Comparison of ENCODE assay signal across 9 mouse cellular contexts in genomic region chr6:58906852-58907261, GRCm38 (mm10). TPM values are rescaled to one million over a fixed set of nuclear protein-coding genes. Genes with fewer than 3 reads are reported as not detected.
DNase-seq lines count a peak whose midpoint lies in the region; ATAC-seq and TF ChIP-seq lines count a peak whose summit lies in the region.
"Had no signal": no experiment of that assay in that cellular context is flagged by ENCODE, and none has a peak within 500 bp of the region (broad histone marks: within the 10 kb centered on the region; RNA-seq: fewer than 3 reads in every experiment).

Nap1l5 (minus strand) TSS chr6:58907076.

- TF ChIP-seq POLR2A in heart, adult 2 months (IDR thresholded peaks at IDR 0.05; ENCODE audit: insufficient read depth, low read depth, low read length) = no peak

- H3K79me2 ChIP-seq in heart, adult 2 months (replicated peaks; ENCODE audit: control insufficient read depth, insufficient read depth, low read length) = no peaks in the 10 kb centered on the region

- TF ChIP-seq CTCF in heart, adult 2 months (IDR thresholded peaks at IDR 0.05) = no peak
- TF ChIP-seq CTCF in liver, postnatal 0 days (IDR thresholded peaks at IDR 0.05; ENCODE audit: low read depth) = no peak

- peak within 1 kb of the TSS; percentile 50 for H3K4me2 ChIP-seq in liver, postnatal 0 days (ENCODE audit: low read depth, low read length)

- no peaks in the 10 kb centered on the region for H3K4me1 ChIP-seq in heart, adult 2 months (ENCODE audit: control insufficient read depth, insufficient read depth, low read length)
- H3K4me1 ChIP-seq in heart, embryonic 10.5 days = no peaks in the 10 kb centered on the region
- H3K4me1 ChIP-seq in liver, postnatal 0 days (ENCODE audit: insufficient read depth) = no peaks in the 10 kb centered on the region

- ATAC-seq in common myeloid progenitor, adult 5-6 weeks (replicated peaks; ENCODE audit: low read depth, poor library complexity, severe bottlenecking) = peak; percentile 69
- no peak for ATAC-seq in liver, postnatal 0 days

- DNase-seq in heart, adult 2 months = peak; percentile 22 to 35
- DNase-seq in heart, postnatal 36 days = no peak
- no peak for DNase-seq in heart, embryonic 10.5 days (ENCODE audit: low spot score)
- peak; percentile 21 to 52 for DNase-seq in kidney, postnatal 4 days
- no peak for DNase-seq in liver, postnatal 0 days
- DNase-seq in retina, postnatal 1 day = peak; percentile 71
- DNase-seq in ovary, postnatal 14 days (ENCODE audit: low spot score) = no peak

- TF ChIP-seq EP300 in heart, adult 2 months (IDR thresholded peaks at IDR 0.05; ENCODE audit: insufficient read depth, low read depth, low read length) = no peak
- no peak for TF ChIP-seq EP300 in liver, postnatal 0 days (IDR thresholded peaks at IDR 0.05; ENCODE audit: low read depth)

- intact Hi-C loops in heart, adult 2 months (cut with DNase I) = no loop called here
- intact Hi-C loops in heart, postnatal 36 days (cut with DNase I) = no loop called here

- H3K36me3 ChIP-seq in heart, adult 2 months (ENCODE audit: control insufficient read depth, insufficient read depth, low read length) = peaks cover 2% of the 10 kb centered on the region; the same call in 1 of the 2 replicates
- H3K36me3 ChIP-seq in heart, embryonic 10.5 days = peaks cover 22% of the 10 kb centered on the region
- no peaks in the 10 kb centered on the region; the same call in 1 of the 2 replicates for H3K36me3 ChIP-seq in liver, postnatal 0 days (replicated peaks; ENCODE audit: insufficient read depth, low read length)

- peak within 1 kb of the TSS; percentile 26; the same call in 1 of the 2 replicates for H3K4me3 ChIP-seq in heart, adult 2 months
- H3K4me3 ChIP-seq in heart, embryonic 10.5 days = peak within 1 kb of the TSS; percentile 63
- peak within 1 kb of the TSS; percentile 24 for H3K4me3 ChIP-seq in liver, postnatal 0 days (ENCODE audit: low read depth, low read length)

- 59% methylated on average over 34 of the region's 34 CpGs for WGBS in heart, adult 2 months
- 56% methylated on average over 34 of the region's 34 CpGs for WGBS in heart, embryonic 10.5 days
- WGBS in liver, postnatal 0 days (ENCODE audit: insufficient replicate concordance) = 67% methylated on average over 34 of the region's 34 CpGs

- H3K27ac ChIP-seq in heart, adult 2 months = no peak within 1 kb of the TSS
- 0 out of 2 replicates have a peak within 1 kb of the TSS, but pooled peaks have one; percentile 48 for H3K27ac ChIP-seq in heart, embryonic 10.5 days
- H3K27ac ChIP-seq in liver, postnatal 0 days (ENCODE audit: low read depth) = no peak within 1 kb of the TSS

- H3K9ac ChIP-seq in heart, adult 2 months (ENCODE audit: low read depth, low read length) = no peak within 1 kb of the TSS
- no peak within 1 kb of the TSS for H3K9ac ChIP-seq in liver, postnatal 0 days (replicated peaks)

- H3K9me3 ChIP-seq in heart, embryonic 10.5 days = peaks cover 14% of the 10 kb centered on the region
- H3K9me3 ChIP-seq in liver, postnatal 0 days (ENCODE audit: low read length) = no peaks in the 10 kb centered on the region

- H3K27me3 ChIP-seq in heart, adult 2 months (ENCODE audit: control insufficient read depth, insufficient read depth, low read length) = no peaks in the 10 kb centered on the region; the same call in 1 of the 2 replicates
- no peaks in the 10 kb centered on the region for H3K27me3 ChIP-seq in heart, embryonic 10.5 days (ENCODE audit: insufficient read depth, poor library complexity, severe bottlenecking)
- no peaks in the 10 kb centered on the region for H3K27me3 ChIP-seq in liver, postnatal 0 days (ENCODE audit: insufficient read depth, low read length)

RNA-seq across cellular contexts. Expression of gene Nap1l5, which starts in this region (rescaled TPM):
- 1 to 10 TPM in 1 of 2 experiments, under 1 TPM in 1; 0.63 to 1.6 TPM for total RNA-seq in heart, adult 2 months (2021)
- polyA plus RNA-seq in heart, adult 2 months (2012; rRNA removed) = 0.78 and 1.4 TPM in 2 replicates
- 1 to 10 TPM in 1 of 2 experiments, under 1 TPM in 1; 0.38 to 1.2 TPM for total RNA-seq in heart, postnatal 36 days (2021)
- total RNA-seq in common myeloid progenitor, adult 5-6 weeks (2017) = not detected in 2 replicates
- 1.5 and 1.8 TPM in 2 replicates for polyA plus RNA-seq in heart, embryonic 10.5 days (2016; fragmentation: Nextera tagmentation; extraction: Ambion mirVana)
- 0.19 and 0.22 TPM in 2 replicates for polyA plus RNA-seq in liver, postnatal 0 days (2015; fragmentation: Nextera tagmentation; extraction: Ambion mirVana)
- total RNA-seq: hematopoietic stem cell, adult 5-6 weeks had no signal

Comparison
In these comparisons a context has a peak if more than half of its experiments do, and no peak if none do; other contexts are left out.
1. DNase-seq: peak in heart, adult 2 months (2 of 2), kidney, postnatal 4 days (2 of 2) and retina, postnatal 1 day (single experiment); none in heart, postnatal 36 days (0 of 2), heart, embryonic 10.5 days (single experiment), liver, postnatal 0 days (single experiment) and ovary, postnatal 14 days (single experiment).
2. Peak in ATAC-seq in common myeloid progenitor, adult 5-6 weeks; RNA of the gene not detected or under 1 TPM.
3. Peak in every context shown above with its lines, with median percentiles within 50 percentile points of each other: H3K4me3 ChIP-seq.